In the genomic region with DNA sequence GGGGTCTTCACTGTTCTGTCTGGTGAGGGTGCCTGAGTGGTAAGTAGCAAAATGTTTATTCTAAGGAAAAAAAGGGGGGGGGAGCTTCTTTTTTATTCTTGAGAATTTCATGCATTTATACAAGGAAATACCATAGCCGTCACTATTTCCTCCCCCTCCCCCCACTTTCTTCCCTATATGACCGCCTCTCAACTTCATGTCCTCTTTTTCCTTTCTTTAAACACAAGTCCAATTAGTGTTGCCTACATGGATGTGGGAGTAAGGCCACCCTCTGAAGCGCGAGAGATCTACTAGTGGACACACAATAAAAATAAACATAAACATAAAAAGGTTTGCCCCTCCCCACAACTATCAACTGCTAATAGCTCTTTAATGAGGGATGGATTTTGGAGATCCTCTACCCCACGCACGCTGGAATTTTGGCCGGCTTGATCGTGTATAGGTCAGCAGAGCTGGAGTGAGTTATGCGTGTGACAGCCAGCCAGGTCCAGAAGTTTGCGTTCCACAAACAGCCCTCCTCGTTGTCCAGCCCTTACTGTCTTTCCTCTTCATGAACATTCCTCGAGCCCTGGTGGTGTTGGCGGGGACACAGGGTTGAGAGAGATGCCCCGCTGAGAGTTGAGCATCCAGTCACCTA, we compare ENCODE assay signal across 12 mouse cellular contexts. TPM values are rescaled to one million over a fixed set of nuclear protein-coding genes. Genes with fewer than 3 reads are reported as not detected.
DNase-seq lines count a peak whose midpoint lies in the region; ATAC-seq and TF ChIP-seq lines count a peak whose summit lies in the region.
"Had no signal": no experiment of that assay in that cellular context is flagged by ENCODE, and none has a peak within 500 bp of the region (broad histone marks: within the 10 kb centered on the region; RNA-seq: fewer than 3 reads in every experiment).

No protein-coding gene starts in this region.

- 80% methylated on average over 14 of the region's 14 CpGs for WGBS in midbrain, embryonic 12.5 days

- H3K36me3 ChIP-seq in midbrain, embryonic 12.5 days: no peaks in the 10 kb centered on the region
- H3K36me3 ChIP-seq: limb, embryonic 15.5 days had no signal

- no peak overlapping the region for H3K9ac ChIP-seq in midbrain, embryonic 12.5 days (replicated peaks)
- H3K9ac ChIP-seq: limb, embryonic 15.5 days had no signal

- peak overlapping the region; percentile 37 for H3K4me2 ChIP-seq in midbrain, embryonic 12.5 days (replicated peaks)

- no peak for TF ChIP-seq CTCF in gastrocnemius, adult 2 months (IDR thresholded peaks at IDR 0.05)

- peak; percentile 26 for DNase-seq in kidney, postnatal 10 days
- no peak for DNase-seq in kidney, adult 8-10 months
- peak; percentile 7 for DNase-seq in Muller cell, postnatal 12 days (ENCODE audit: inconsistent ontology term)
- no peak for DNase-seq in cerebellum, postnatal 25 days
- DNase-seq in gastrocnemius, adult 2 months: no peak
- DNase-seq in layer of hippocampus, adult 18-20 months (ENCODE audit: low spot score in 2 of 2): no peak
- DNase-seq: adrenal gland, postnatal 36 days; cerebellum, postnatal 36 days had no signal

- ATAC-seq in granulocyte monocyte progenitor cell, adult 5-6 weeks (replicated peaks; ENCODE audit: poor library complexity, severe bottlenecking): peak; percentile 22
- ATAC-seq in midbrain, embryonic 12.5 days (ENCODE audit: low FRiP score, low read depth): peak; percentile 64
- ATAC-seq: intestine, postnatal 0 days had no signal

- H3K27me3 ChIP-seq in midbrain, embryonic 12.5 days: no peaks in the 10 kb centered on the region
- H3K27me3 ChIP-seq: limb, embryonic 15.5 days had no signal

- H3K27ac ChIP-seq in midbrain, embryonic 12.5 days (replicated peaks): peak overlapping the region; percentile 56; the same call in 1 of the 2 replicates
- no peak overlapping the region for H3K27ac ChIP-seq in gastrocnemius, adult 2 months
- H3K27ac ChIP-seq: limb, embryonic 15.5 days had no signal

- H3K4me1 ChIP-seq in midbrain, embryonic 12.5 days: no peaks in the 10 kb centered on the region

- H3K4me3 ChIP-seq in midbrain, embryonic 12.5 days: no peak overlapping the region
- H3K4me3 ChIP-seq in gastrocnemius, adult 2 months: no peak overlapping the region
- H3K4me3 ChIP-seq: limb, embryonic 15.5 days had no signal

- intact Hi-C loops in gastrocnemius, adult 2 months (cut with DNase I): no loop called here

- H3K9me3 ChIP-seq in midbrain, embryonic 12.5 days: no peaks in the 10 kb centered on the region
- H3K9me3 ChIP-seq: limb, embryonic 15.5 days had no signal

RNA-seq across cellular contexts. Expression of gene Mfsd1, which starts 24.7 kb away (rescaled TPM):
- total RNA-seq in granulocyte monocyte progenitor cell, adult 5-6 weeks (2014; fragmentation: Nextera tagmentation): 41.5 and 51.5 TPM in 2 replicates
- total RNA-seq in granulocyte monocyte progenitor cell, adult 5-6 weeks (2017): 167 and 180 TPM in 2 replicates
- polyA plus RNA-seq in midbrain, embryonic 12.5 days (2016; fragmentation: Nextera tagmentation; extraction: Ambion mirVana): 53.9 and 56.3 TPM in 2 replicates
- total RNA-seq in gastrocnemius, adult 2 months (2021): 10 to 100 TPM; 23.5 to 26.4 TPM
- total RNA-seq in layer of hippocampus, adult 18-20 months (2021): 10 to 100 TPM; 38.0 to 43.9 TPM

RNA-seq across cellular contexts. Expression of gene Rarres1, which starts 42.5 kb away (rescaled TPM):
- total RNA-seq in granulocyte monocyte progenitor cell, adult 5-6 weeks (2014; fragmentation: Nextera tagmentation): not detected in 2 replicates
- 0.15 and 0.26 TPM in 2 replicates for total RNA-seq in granulocyte monocyte progenitor cell, adult 5-6 weeks (2017)
- polyA plus RNA-seq in midbrain, embryonic 12.5 days (2016; fragmentation: Nextera tagmentation; extraction: Ambion mirVana): 0.86 and 1.1 TPM in 2 replicates
- 1 to 10 TPM in 1 of 2 experiments, under 1 TPM in 1; 0.23 to 1.0 TPM for total RNA-seq in gastrocnemius, adult 2 months (2021)
- total RNA-seq in layer of hippocampus, adult 18-20 months (2021): 1 to 10 TPM; 1.2 to 1.3 TPM

Comparison
In these comparisons a context has a peak if more than half of its experiments do, and no peak if none do; other contexts are left out.
1. DNase-seq: peak in kidney, postnatal 10 days (single experiment) and Muller cell, postnatal 12 days (single experiment); none in kidney, adult 8-10 months (0 of 2), cerebellum, postnatal 25 days (0 of 2), gastrocnemius, adult 2 months (single experiment) and layer of hippocampus, adult 18-20 months (0 of 2).